Mouse (Mus musculus) MEL (cell line): ENCODE results near the gene Ccdc88c. TPM values are rescaled to one million over a fixed set of nuclear protein-coding genes. Genes with fewer than 3 reads are reported as not detected.

Source experiments
- DNase-seq: peaks from one replicate; pipeline ENCODE4 v3.0.0; 2011; ENCODE audit warnings: low read depth, low spot score
- H3K27ac ChIP-seq: 2 replicates; pipeline ENCODE4 v1.5.1; 2012; ENCODE audit warnings: low read depth, mild to moderate bottlenecking, control low read depth, low read length, moderate library complexity; ENCODE audit not compliant: control insufficient read depth
- H3K27me3 ChIP-seq, 2 experiments: fragments of 150-350 bp in 1 of 2; sonication (generic) in 1 of 2; 2 replicates each; pipeline ENCODE4 v1.6.1; 2012; ENCODE audit warnings: low read length in 2 of 2, mild to moderate bottlenecking in 2 of 2, improper control_type of control experiment in 1 of 2, moderate library complexity in 1 of 2; ENCODE audit not compliant: insufficient read depth in 2 of 2, control insufficient read depth in 1 of 2
- H3K36me3 ChIP-seq, 2 experiments: 2 replicates each; pipeline ENCODE4 v1.6.1; 2012 to 2014; ENCODE audit warnings: low read length in 2 of 2, improper control_type of control experiment in 1 of 2, inconsistent platforms in 1 of 2, mild to moderate bottlenecking in 1 of 2; ENCODE audit not compliant: insufficient read depth in 2 of 2, control insufficient read depth in 1 of 2
- H3K4me1 ChIP-seq, 2 experiments: fragments of 150-350 bp in 1 of 2; sonication (generic) in 1 of 2; 2 replicates each; pipeline ENCODE4 v1.6.1; 2012; ENCODE audit warnings: low read length in 2 of 2, improper control_type of control experiment in 1 of 2, mild to moderate bottlenecking in 1 of 2; ENCODE audit not compliant: insufficient read depth in 2 of 2, control insufficient read depth in 1 of 2
- H3K4me3 ChIP-seq, 2 experiments: fragments of 150-350 bp in 1 of 2; sonication (generic) in 1 of 2; 2 replicates each; pipeline ENCODE4 v1.5.1; 2012; ENCODE audit warnings: low read depth in 2 of 2, low read length in 2 of 2, mild to moderate bottlenecking in 2 of 2, moderate library complexity in 2 of 2, control low read depth in 1 of 2, improper control_type of control experiment in 1 of 2; ENCODE audit not compliant: control insufficient read depth in 1 of 2, insufficient read depth in 1 of 2
- H3K79me2 ChIP-seq: 2 replicates; pipeline ENCODE4 v1.6.1; 2012; ENCODE audit warnings: mild to moderate bottlenecking, low read length, moderate library complexity; ENCODE audit not compliant: control insufficient read depth, poor library complexity, insufficient read depth
- H3K9ac ChIP-seq: 2 replicates; pipeline ENCODE4 v1.6.1; 2012; ENCODE audit warnings: low read depth, mild to moderate bottlenecking, control low read depth, low read length, moderate library complexity; ENCODE audit not compliant: control insufficient read depth, poor library complexity, severe bottlenecking
- H3K9me3 ChIP-seq: fragments of 150-350 bp; sonication (generic); replicated peaks from 2 replicates; pipeline ENCODE4 v1.6.1; 2012; ENCODE audit warnings: mild to moderate bottlenecking, low read length, improper control_type of control experiment, moderate library complexity; ENCODE audit not compliant: insufficient read depth
- CTCF ChIP-seq, 3 experiments: IDR thresholded peaks in 2 of 3; conservative IDR thresholded peaks in 1 of 3; 2 replicates each; pipeline ENCODE4 v1.5.1; 2011 to 2012; ENCODE audit warnings: low read length in 3 of 3, low read depth in 2 of 3, mild to moderate bottlenecking in 2 of 3, improper control_type of control experiment in 1 of 3, inconsistent platforms in 1 of 3, mixed read lengths in 1 of 3, moderate library complexity in 1 of 3; ENCODE audit not compliant: control insufficient read depth in 1 of 3, insufficient read depth in 1 of 3, poor library complexity in 1 of 3, severe bottlenecking in 1 of 3
- ELF1 ChIP-seq: IDR thresholded peaks from 2 replicates; pipeline ENCODE4 v1.6.1; 2014; ENCODE audit warnings: low read depth, mild to moderate bottlenecking, inconsistent platforms, low read length, improper control_type of control experiment, moderate library complexity
- EP300 ChIP-seq, 2 experiments: IDR thresholded peaks; 2 replicates each; pipeline ENCODE4 v1.6.1; 2011; ENCODE audit warnings: improper control_type of control experiment in 2 of 2, low read length in 2 of 2, low read depth in 1 of 2, mild to moderate bottlenecking in 1 of 2
- ETS1 ChIP-seq: IDR thresholded peaks from 2 replicates; pipeline ENCODE4 v1.6.1; 2012; ENCODE audit warnings: low read depth, mild to moderate bottlenecking, inconsistent platforms, low read length, improper control_type of control experiment, moderate library complexity
- GATA1 ChIP-seq: IDR thresholded peaks from 2 replicates; pipeline ENCODE4 v1.6.1; 2011; ENCODE audit warnings: low read depth, low read length, improper control_type of control experiment
- JUND ChIP-seq: IDR thresholded peaks from 2 replicates; pipeline ENCODE4 v1.6.1; 2011; ENCODE audit warnings: low read depth, mild to moderate bottlenecking, improper control_type of control experiment, low read length
- MAX ChIP-seq: IDR thresholded peaks from 2 replicates; pipeline ENCODE4 v1.6.1; 2011; ENCODE audit warnings: low read length, improper control_type of control experiment
- MEF2A ChIP-seq: IDR thresholded peaks from 2 replicates; pipeline ENCODE4 v1.6.1; 2014; ENCODE audit warnings: low read depth, mild to moderate bottlenecking, inconsistent platforms, low read length, improper control_type of control experiment; ENCODE audit not compliant: poor library complexity, insufficient replicate concordance, severe bottlenecking; ENCODE audit errors: extremely low read depth
- MYB ChIP-seq: IDR thresholded peaks from 2 replicates; pipeline ENCODE4 v1.6.1; 2011; ENCODE audit warnings: mild to moderate bottlenecking, low read depth, low read length, improper control_type of control experiment
- NRF1 ChIP-seq: IDR thresholded peaks from 2 replicates; pipeline ENCODE4 v1.6.1; 2014; ENCODE audit warnings: low read depth, mild to moderate bottlenecking, inconsistent platforms, low read length, improper control_type of control experiment, moderate library complexity; ENCODE audit not compliant: poor library complexity, insufficient read depth, severe bottlenecking
- RAD21 ChIP-seq: IDR thresholded peaks from 2 replicates; pipeline ENCODE4 v1.6.1; 2011; ENCODE audit warnings: mild to moderate bottlenecking, low read depth, low read length, improper control_type of control experiment
- RCOR1 ChIP-seq: IDR thresholded peaks from 2 replicates; pipeline ENCODE4 v1.6.1; 2012; ENCODE audit warnings: low read depth, mild to moderate bottlenecking, inconsistent platforms, low read length, improper control_type of control experiment
- SIN3A ChIP-seq: IDR thresholded peaks from 2 replicates; pipeline ENCODE4 v1.6.1; 2012; ENCODE audit warnings: low read length, improper control_type of control experiment, inconsistent platforms
- SMC3 ChIP-seq: IDR thresholded peaks from 2 replicates; pipeline ENCODE4 v1.6.1; 2011; ENCODE audit warnings: low read depth, low read length, improper control_type of control experiment
- TBP ChIP-seq: IDR thresholded peaks from 2 replicates; pipeline ENCODE4 v1.8.0; 2011; ENCODE audit warnings: low read depth, low read length, improper control_type of control experiment
- TCF12 ChIP-seq: IDR thresholded peaks from 2 replicates; pipeline ENCODE4 v1.6.1; 2014; ENCODE audit warnings: low read depth, mild to moderate bottlenecking, inconsistent platforms, low read length, improper control_type of control experiment, moderate library complexity
- USF1 ChIP-seq: IDR thresholded peaks from 2 replicates; pipeline ENCODE4 v1.6.1; 2014; ENCODE audit warnings: low read depth, mild to moderate bottlenecking, inconsistent platforms, low read length, improper control_type of control experiment, moderate library complexity
- USF2 ChIP-seq, 2 experiments: IDR thresholded peaks; 2 replicates each; pipeline ENCODE4 v1.6.1; 2011 to 2012; ENCODE audit warnings: improper control_type of control experiment in 2 of 2, low read length in 2 of 2, borderline replicate concordance in 1 of 2, inconsistent platforms in 1 of 2, low read depth in 1 of 2, mild to moderate bottlenecking in 1 of 2; ENCODE audit not compliant: insufficient read depth in 1 of 2
- polyA plus RNA-seq, 2 experiments: library from polyadenylated mRNA; stranded (reverse) in 1 of 2; unstranded in 1 of 2; fragments of >175 nt in 1 of 2; fragments of >200 nt in 1 of 2; gene quantifications; 2 replicates each; pipeline versions ENCODE4 v1.2.1 to v1.2.4; 2012; ENCODE audit warnings: low replicate concordance in 2 of 2, low read depth in 1 of 2; ENCODE audit not compliant: insufficient read length in 2 of 2, insufficient read depth in 1 of 2, missing spikeins in 1 of 2
- total RNA-seq: library from RNA; depleted of rRNA; stranded (reverse); fragments of 300-350 nt; gene quantifications from 2 replicates; pipeline ENCODE4 v1.2.3, GENCODE M21; 2012

Ccdc88c gene
- total and polyA plus RNA-seq, 3 experiments, result 8.7 to 15.3 TPM; not detected in 1

DNA sequence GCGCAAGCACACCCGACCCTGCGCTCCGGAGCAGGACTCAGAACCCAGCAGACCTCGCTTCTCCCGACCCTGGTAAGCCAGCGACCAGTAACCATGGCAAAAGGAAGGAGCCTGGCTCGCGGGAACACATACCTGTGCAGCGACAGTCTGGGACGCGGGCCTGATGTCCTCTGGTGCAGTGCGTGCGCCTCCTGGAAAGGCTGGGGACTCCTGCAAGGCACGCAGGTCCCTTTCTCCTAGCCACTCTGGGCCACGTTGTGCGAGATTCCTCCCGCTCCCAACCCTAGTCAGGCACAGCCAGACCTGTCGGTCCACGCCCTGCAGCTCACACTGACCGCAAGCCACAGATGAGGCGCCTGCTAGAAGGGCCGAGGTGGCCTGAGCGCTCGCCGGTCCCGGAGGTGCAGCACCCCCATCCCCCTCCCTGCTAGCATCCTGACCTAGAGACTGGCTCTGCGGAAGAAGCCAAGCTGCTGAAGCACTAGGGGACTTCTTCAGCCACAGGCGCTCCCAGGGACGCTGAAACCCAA is 129.7 kb downstream of the Ccdc88c start:
- Histone ChIP-seq H3K36me3 (no peaks in the 10 kb centered on the region), H3K9ac (no peak overlapping the region), H3K79me2 (no peaks in the 10 kb centered on the region), H3K9me3 (no peaks in the 10 kb centered on the region), H3K4me3 (no peak overlapping the region), H3K4me1 (no peaks in the 10 kb centered on the region), H3K27me3 (peaks cover 17 to 18% of the 10 kb centered on the region in 2 experiments), H3K27ac (no peak overlapping the region)
- TF ChIP-seq ELF1 (no peak), RAD21 (no peak), ETS1 (no peak), MAX (no peak), NRF1 (no peak), SIN3A (no peak), MYB (no peak), TBP (no peak), USF2 (IDR thresholded peaks at IDR 0.05; ENCODE audit: borderline replicate concordance in 1 of 2, insufficient read depth in 1 of 2, low read depth in 1 of 2, low read length in 2 of 2) (no peak), JUND (no peak), RCOR1 (no peak), EP300 (IDR thresholded peaks at IDR 0.05; ENCODE audit: low read depth in 1 of 2, low read length in 2 of 2) (no peak)
- no peak for DNase-seq

DNA sequence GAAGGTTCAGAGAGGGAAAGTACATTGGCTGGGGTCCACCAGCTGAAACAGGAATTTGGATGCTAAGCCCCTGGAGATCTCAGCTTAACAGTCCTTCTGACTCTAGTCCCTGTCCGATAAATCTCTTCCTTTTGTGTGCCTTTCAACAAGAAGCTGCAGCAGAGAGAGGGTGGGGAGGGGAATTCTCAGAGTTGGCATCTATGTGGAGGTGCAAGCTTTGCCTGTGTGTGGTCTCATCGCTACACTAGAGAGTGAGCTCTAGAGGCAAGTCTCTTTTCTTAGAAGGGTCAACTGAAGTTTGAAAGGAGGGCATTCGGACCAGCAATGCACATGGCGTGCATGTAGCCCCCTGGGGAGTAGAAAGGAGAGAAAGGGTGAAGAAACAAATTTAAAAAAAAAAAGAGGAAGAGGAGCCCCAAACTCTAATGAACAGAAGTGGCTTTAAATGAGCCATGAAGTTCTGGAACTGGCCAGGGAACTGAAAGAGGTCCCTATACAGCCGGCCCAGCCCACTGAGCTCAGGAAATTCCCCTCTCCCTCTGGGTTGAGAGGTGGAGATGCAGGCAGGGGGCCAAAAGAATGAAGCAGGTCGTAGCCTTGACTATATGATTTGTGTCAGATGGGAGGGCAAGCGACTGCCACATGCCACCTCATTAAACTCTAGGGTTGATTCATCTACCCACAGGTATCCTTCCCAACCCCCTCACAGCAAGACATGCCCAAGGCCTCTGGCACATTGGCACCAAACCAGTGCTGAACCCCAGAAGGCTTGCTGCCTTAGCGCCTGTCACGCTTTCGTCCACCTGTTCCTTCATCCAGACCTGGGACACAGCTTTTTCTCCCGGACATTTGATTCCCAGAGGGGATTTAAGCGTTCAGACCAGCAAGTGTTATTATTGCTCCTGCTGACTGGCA is 130.9 kb downstream of the Ccdc88c start:
- Histone ChIP-seq H3K79me2 (no peaks in the 10 kb centered on the region), H3K9me3 (no peaks in the 10 kb centered on the region), H3K36me3 (no peaks in the 10 kb centered on the region), H3K27me3 (peaks cover 16 to 17% of the 10 kb centered on the region in 2 experiments), H3K4me3 (no peak overlapping the region), H3K9ac (no peak overlapping the region), H3K27ac (no peak overlapping the region), H3K4me1 (no peaks in the 10 kb centered on the region)
- no peak for DNase-seq
- TF ChIP-seq USF1, result no peak
- no peak for TF ChIP-seq MAX
- no peak for TF ChIP-seq SMC3
- TF ChIP-seq ETS1, result no peak
- TF ChIP-seq JUND, result no peak
- no peak for TF ChIP-seq GATA1
- no peak for TF ChIP-seq SIN3A
- no peak for TF ChIP-seq CTCF (IDR thresholded peaks at IDR 0.05 in 2 of 3, conservative IDR thresholded peaks at IDR 0.05 in 1 of 3; ENCODE audit: control insufficient read depth in 1 of 3, insufficient read depth in 1 of 3, low read depth in 2 of 3, low read length in 3 of 3, poor library complexity in 1 of 3, severe bottlenecking in 1 of 3)
- TF ChIP-seq EP300 (IDR thresholded peaks at IDR 0.05; ENCODE audit: low read depth in 1 of 2, low read length in 2 of 2), result no peak
- no peak for TF ChIP-seq TCF12
- TF ChIP-seq RCOR1, result no peak
- no peak for TF ChIP-seq MEF2A
